Mouse (Mus musculus) heart, postnatal 25 days (tissue): ENCODE measurements around the gene Smarcd1. TPM values are rescaled to one million over a fixed set of nuclear protein-coding genes. Genes with fewer than 3 reads are reported as not detected.
"Not testable (repeated sequence)": the region's sequence is repeated elsewhere in the genome, so short reads cannot be mapped to it uniquely, and the experiment has no call there.

ENCODE experiments used
- DNase-seq: peaks from one replicate; pipeline ENCODE4 v3.0.0; 2022; ENCODE audit warnings: low spot score
- intact Hi-C: fragments of 180-260 bp; cut with DNase I; formaldehyde crosslinking; loops from one replicate; pipeline ENCODE4 v1.15.1; 2025
- total RNA-seq, 2 experiments: library from RNA; stranded (reverse); gene quantifications; 2 replicates each; pipeline ENCODE4 v1.2.3; 2021

The Smarcd1 gene
- total RNA-seq, 2 experiments from 2014 or later: 23.5 to 25.3 TPM

- intact Hi-C loops: loop anchor here (2.0 kb wide), 1 partner anchor 54 kb away; no protein-coding TSS in a partner anchor
- DNase-seq: peak; percentile 54
These were observed 22.5 kb downstream of the Smarcd1 start for GRCm38 (mm10) chr15:99724292-99725021.

GRCm38 (mm10) chr15:99725341-99726155 lies 23.6 kb downstream of the Smarcd1 start, which contains the start of gene Cox14:
Cox14 (plus strand) TSS chr15:99725618.
- intact Hi-C loops: loop anchor here (2.0 kb wide), 1 partner anchor 53 kb away; no protein-coding TSS in a partner anchor
- DNase-seq: peak; percentile 92

GRCm38 (mm10) chr15:99726549-99726948 lies 24.6 kb downstream of the Smarcd1 start:
- no peak for DNase-seq
- intact Hi-C loops: no loop called here

GRCm38 (mm10) chr15:99727039-99727438 lies 25.1 kb downstream of the Smarcd1 start:
- DNase-seq, intact Hi-C loops: not testable (repeated sequence)

GRCm38 (mm10) chr15:99727525-99727924 lies 25.6 kb downstream of the Smarcd1 start:
- no peak for DNase-seq
- intact Hi-C loops: no loop called here

- intact Hi-C loops: no loop called here
- no peak for DNase-seq
These were observed 26.3 kb downstream of the Smarcd1 start for GRCm38 (mm10) chr15:99728211-99728610.

GRCm38 (mm10) chr15:99729056-99729783 lies 27.3 kb downstream of the Smarcd1 start:
- intact Hi-C loops: no loop called here
- DNase-seq: no peak

- intact Hi-C loops: no loop called here
- DNase-seq: no peak
These were observed 29.2 kb downstream of the Smarcd1 start for GRCm38 (mm10) chr15:99731167-99731566.

GRCm38 (mm10) chr15:99731678-99732077 lies 29.7 kb downstream of the Smarcd1 start:
- DNase-seq: no peak
- intact Hi-C loops: no loop called here

GRCm38 (mm10) chr15:99733186-99733585 lies 31.3 kb downstream of the Smarcd1 start:
- intact Hi-C loops: no loop called here
- DNase-seq: no peak

- intact Hi-C loops: no loop called here
- DNase-seq: peak; percentile 100
These were observed 33.7 kb downstream of the Smarcd1 start for GRCm38 (mm10) chr15:99735631-99736030.

- intact Hi-C loops: no loop called here
These were observed 34.7 kb downstream of the Smarcd1 start for GRCm38 (mm10) chr15:99736675-99737074.

GRCm38 (mm10) chr15:99740229-99740628 lies 38.3 kb downstream of the Smarcd1 start:
- intact Hi-C loops: no loop called here
- DNase-seq: no peak

More at GRCm38 (mm10) chr15:99736675-99737074, 34.7 kb downstream of the Smarcd1 start:
- DNase-seq: no peak

GRCm38 (mm10) chr15:99754204-99754603 lies 52.3 kb downstream of the Smarcd1 start:
- no peak for DNase-seq
- intact Hi-C loops: no loop called here

Other genes starting within 250 kb of the Smarcd1 start
- gene Nckap5l, start 244.4 kb upstream of the Smarcd1 start, total RNA-seq: 1 to 10 TPM; 6.4 to 7.6 TPM
- 1 to 10 TPM; 3.2 to 4.0 TPM for gene Bcdin3d, start 227.4 kb upstream of the Smarcd1 start, total RNA-seq
- under 1 TPM in 1 of 2 experiments, not detected in 1; 0.11 TPM for gene Faim2, start 174.0 kb upstream of the Smarcd1 start, total RNA-seq
- gene Aqp2, start 123.1 kb upstream of the Smarcd1 start, total RNA-seq: not detected
- gene Aqp5, start 111.3 kb upstream of the Smarcd1 start, total RNA-seq: under 1 TPM in 1 of 2 experiments, not detected in 1; 0.22 TPM
- not detected for gene Aqp6, start 100.7 kb upstream of the Smarcd1 start, total RNA-seq
- gene Racgap1, start 50.5 kb upstream of the Smarcd1 start, total RNA-seq: 1 to 10 TPM; 2.8 to 3.0 TPM
- under 1 TPM; 0.48 to 0.55 TPM for gene Asic1, start 31.8 kb upstream of the Smarcd1 start, total RNA-seq
- 1 to 10 TPM; 2.8 to 4.2 TPM for gene Gm17349, start 3.4 kb downstream of the Smarcd1 start, total RNA-seq
- 10 to 100 TPM; 54.1 to 67.6 TPM for gene Gpd1, start 15.4 kb downstream of the Smarcd1 start, total RNA-seq
- 100 to 1,000 TPM; 227 to 229 TPM for gene Cox14, start 23.5 kb downstream of the Smarcd1 start, total RNA-seq
- gene Cers5, start 70.8 kb downstream of the Smarcd1 start, total RNA-seq: 10 to 100 TPM; 18.2 to 18.5 TPM
- 10 to 100 TPM; 17.9 to 20.2 TPM for gene Lima1, start 173.3 kb downstream of the Smarcd1 start, total RNA-seq